Mouse (Mus musculus): ENCODE results near the gene Kmo.

Gene Kmo

GRCm38 (mm10) chr1:175677459-175677858 is 57.3 kb downstream of the Kmo start:
- in situ Hi-C loops (cut with MboI; ENCODE audit: low pct_unique_long_range_greater_than_20kb in 1 of 2, low sequenced_read_pairs in 2 of 2, unreplicated experiment in 1 of 2) = no loop called here

DNA sequence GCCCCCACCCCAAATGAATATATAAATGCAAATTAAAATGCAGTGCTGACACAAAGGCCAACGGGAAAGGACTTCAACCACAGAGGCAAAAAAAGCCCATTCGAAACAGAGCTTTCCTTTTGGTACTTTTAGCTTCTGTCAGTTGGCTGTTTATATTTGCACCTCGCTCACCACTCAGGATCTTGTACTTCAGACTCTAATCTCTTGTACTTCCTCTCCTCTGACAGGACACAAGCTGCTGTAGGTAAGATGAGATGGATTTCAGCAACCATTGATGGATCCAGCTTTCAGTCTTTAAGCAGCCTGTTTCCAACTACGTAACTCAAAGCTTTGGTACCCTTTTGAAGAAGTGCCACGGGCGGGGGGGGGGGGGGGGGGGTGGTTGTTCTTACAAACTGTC is 60.8 kb downstream of the Kmo start:
- in situ Hi-C loops (cut with MboI; ENCODE audit: low pct_unique_long_range_greater_than_20kb in 1 of 2, low sequenced_read_pairs in 2 of 2, unreplicated experiment in 1 of 2) = no loop called here

DNA sequence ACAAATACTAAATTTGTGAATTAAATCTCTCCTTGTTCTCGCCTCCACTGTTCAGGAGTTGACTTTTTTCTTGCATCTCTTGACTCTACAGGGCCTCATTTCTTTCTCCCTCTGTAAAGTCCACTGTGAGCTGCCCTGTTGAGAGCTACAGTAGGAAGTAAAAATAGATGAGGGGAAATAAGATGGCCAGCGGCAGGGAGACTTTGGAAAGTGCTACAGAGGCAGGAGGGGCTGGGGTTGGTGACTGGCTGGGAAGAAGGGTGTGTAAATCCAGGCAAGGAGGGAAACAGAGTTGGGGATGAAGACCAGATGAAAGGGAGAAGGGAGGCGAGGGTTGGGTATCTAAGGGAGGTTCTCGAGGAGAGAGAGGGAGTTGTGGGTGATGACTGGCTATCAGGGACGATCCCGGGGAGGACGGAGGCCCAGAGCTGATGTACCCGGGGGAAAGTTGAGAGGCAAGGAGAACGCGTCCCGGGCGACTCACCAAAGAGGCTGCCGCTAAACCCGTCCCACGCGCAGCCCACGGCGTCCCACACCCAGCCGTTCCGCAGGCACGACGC is 71.6 kb downstream of the Kmo start:
- in situ Hi-C loops (cut with MboI; ENCODE audit: low pct_unique_long_range_greater_than_20kb in 1 of 2, low sequenced_read_pairs in 2 of 2, unreplicated experiment in 1 of 2) = no loop called here

- in situ Hi-C loops (cut with MboI; ENCODE audit: low pct_unique_long_range_greater_than_20kb in 1 of 2, low sequenced_read_pairs in 2 of 2, unreplicated experiment in 1 of 2) = no loop called here
Observed at GRCm38 (mm10) chr1:175692246-175692996, 72.2 kb downstream of the Kmo start, which contains the start of the genes Opn3 and Chml. Gene Opn3, minus strand, starts transcription at chr1:175692776. Gene Chml, minus strand, starts transcription at chr1:175692901.

- in situ Hi-C loops (cut with MboI; ENCODE audit: low pct_unique_long_range_greater_than_20kb in 1 of 2, low sequenced_read_pairs in 2 of 2, unreplicated experiment in 1 of 2) = no loop called here
Observed at GRCm38 (mm10) chr1:175692997-175693361, 72.8 kb downstream of the Kmo start.

- in situ Hi-C loops (cut with MboI; ENCODE audit: low pct_unique_long_range_greater_than_20kb in 1 of 2, low sequenced_read_pairs in 2 of 2, unreplicated experiment in 1 of 2) = no loop called here
Observed at GRCm38 (mm10) chr1:175693429-175693960, 73.3 kb downstream of the Kmo start.

- in situ Hi-C loops (cut with MboI; ENCODE audit: low pct_unique_long_range_greater_than_20kb in 1 of 2, low sequenced_read_pairs in 2 of 2, unreplicated experiment in 1 of 2) = no loop called here
Observed at GRCm38 (mm10) chr1:175698293-175698692, 78.1 kb downstream of the Kmo start, which contains the start of gene Wdr64. Gene Wdr64, plus strand, starts transcription at chr1:175698593.

DNA sequence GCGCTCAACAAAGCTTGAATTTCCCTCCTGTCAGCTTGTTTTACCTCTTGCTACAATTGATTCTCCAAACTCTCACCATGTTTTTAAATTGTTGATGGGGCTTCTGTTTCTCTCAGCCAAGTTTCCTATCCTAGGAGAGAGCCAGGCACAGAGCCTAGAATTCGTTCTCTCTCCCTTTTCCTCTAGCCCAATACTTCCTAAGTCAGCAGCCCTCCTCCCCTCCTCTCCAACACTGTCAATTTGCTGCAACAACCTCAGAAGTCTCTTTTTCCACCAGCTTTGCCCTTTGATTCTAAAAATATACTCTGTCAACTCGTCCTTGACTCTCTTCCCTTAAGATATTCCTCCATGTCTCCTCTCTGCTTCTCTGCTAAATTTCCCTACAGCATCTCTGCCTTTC is 79.2 kb downstream of the Kmo start:
- in situ Hi-C loops (cut with MboI; ENCODE audit: low pct_unique_long_range_greater_than_20kb in 1 of 2, low sequenced_read_pairs in 2 of 2, unreplicated experiment in 1 of 2) = no loop called here

GRCm38 (mm10) chr1:175699796-175700195 is 79.6 kb downstream of the Kmo start:
- in situ Hi-C loops (cut with MboI; ENCODE audit: low pct_unique_long_range_greater_than_20kb in 1 of 2, low sequenced_read_pairs in 2 of 2, unreplicated experiment in 1 of 2) = no loop called here

DNA sequence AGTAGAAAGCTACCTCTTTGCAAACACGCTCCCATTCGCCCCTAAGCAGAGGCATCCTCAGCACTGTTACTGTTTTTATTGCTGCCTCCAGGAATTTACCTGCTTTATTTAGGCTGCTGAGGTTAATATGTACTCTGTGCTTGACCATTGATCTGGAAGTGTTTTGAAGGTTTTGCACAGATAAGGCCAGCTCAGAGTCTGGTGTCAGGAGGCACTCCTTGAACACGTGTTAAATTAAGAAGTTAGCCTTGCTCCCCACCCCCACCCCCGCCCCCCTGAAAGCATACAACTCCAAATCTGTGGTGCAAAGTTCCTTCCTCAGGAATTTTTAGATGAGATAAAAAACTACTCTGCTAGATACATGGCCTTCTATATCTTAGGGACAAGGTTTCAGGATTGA is 81.0 kb downstream of the Kmo start:
- in situ Hi-C loops (cut with MboI; ENCODE audit: low pct_unique_long_range_greater_than_20kb in 1 of 2, low sequenced_read_pairs in 2 of 2, unreplicated experiment in 1 of 2) = no loop called here

DNA sequence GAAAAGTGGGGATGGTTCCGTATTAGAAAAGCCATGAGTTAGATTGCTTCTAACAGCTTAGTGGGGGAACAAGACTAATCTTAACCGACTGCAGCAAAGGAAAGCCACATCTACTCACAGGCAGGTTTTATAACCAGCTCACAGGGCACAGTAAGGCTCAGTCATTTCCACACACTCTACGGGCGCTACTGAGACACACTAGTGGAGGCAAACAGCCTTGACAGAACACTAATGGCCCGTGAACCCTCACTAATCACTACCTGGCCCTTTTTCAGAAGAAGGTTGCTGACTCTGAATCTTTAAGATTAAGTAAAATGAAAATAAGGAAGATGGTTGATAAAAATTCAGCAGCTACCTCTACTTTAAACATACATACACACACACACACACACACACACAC is 87.4 kb downstream of the Kmo start:
- in situ Hi-C loops (cut with MboI; ENCODE audit: low pct_unique_long_range_greater_than_20kb in 1 of 2, low sequenced_read_pairs in 2 of 2, unreplicated experiment in 1 of 2) = no loop called here

DNA sequence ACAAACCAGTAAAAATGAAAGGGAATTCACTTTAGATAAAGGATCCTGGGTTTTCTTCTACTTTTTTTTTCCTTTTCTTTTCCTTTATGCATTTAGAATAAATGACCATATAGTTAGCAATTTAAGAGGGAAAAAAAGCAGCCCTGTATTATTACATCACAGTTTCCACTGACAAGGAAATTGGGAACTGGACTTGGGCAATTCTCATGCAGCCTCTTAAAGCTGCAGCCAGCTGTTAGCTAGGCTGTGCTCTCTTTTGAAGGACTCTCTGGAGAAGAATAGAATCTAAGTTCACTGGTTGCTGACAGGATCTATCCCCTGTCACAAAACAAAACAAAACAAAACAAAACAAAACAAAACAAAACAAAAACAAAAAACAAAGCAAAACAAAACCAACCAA is 87.8 kb downstream of the Kmo start:
- in situ Hi-C loops (cut with MboI; ENCODE audit: low pct_unique_long_range_greater_than_20kb in 1 of 2, low sequenced_read_pairs in 2 of 2, unreplicated experiment in 1 of 2) = no loop called here

Measured in mouse embryonic stem cell (cell line).